Mouse (Mus musculus) monocyte, adult 2 months (primary cell): ENCODE measurements around the gene Gga1.

Experiments
- DNase-seq, 2 experiments: peaks; one replicate each; pipeline ENCODE4 v3.0.0; 2022; ENCODE audit warnings: low spot score in 2 of 2, low read depth in 1 of 2

The Gga1 gene

DNA sequence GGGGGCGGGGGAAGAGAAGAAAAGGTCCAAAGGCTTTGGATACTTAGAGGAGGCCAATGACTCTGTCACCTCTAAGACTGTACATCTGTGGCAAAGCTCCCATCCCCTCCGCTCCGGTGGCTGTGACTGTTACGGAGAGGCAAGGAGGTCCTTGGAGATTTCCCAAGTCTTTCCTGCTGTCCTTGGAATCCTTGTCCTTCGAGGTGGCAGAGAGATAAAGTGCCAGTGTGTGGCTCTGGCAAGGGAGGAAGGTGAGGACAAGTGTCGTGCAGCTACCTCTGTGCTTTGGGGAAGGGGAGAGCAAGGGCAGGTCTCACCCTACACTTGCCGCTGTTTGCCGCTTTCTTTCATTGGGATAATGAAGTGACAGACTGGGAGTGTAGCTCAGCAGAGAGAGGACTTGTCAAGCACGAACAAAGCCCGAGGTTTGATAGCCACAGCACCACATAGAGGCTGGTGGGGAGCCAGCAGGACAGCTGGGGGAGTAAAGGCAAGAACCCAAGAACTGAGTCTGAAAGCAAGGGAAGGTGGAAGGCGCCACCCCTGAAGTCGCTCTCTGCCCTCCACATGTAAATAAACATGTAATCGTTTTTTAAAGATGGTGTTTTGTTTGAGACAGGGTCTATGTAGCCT lies 3.1 kb upstream of the Gga1 start:
- DNase-seq, result no peak

GRCm38 (mm10) chr15:78874989-78875388 lies 2.0 kb upstream of the Gga1 start:
- DNase-seq, result no peak

GRCm38 (mm10) chr15:78875537-78875936 lies 1.5 kb upstream of the Gga1 start:
- no peak for DNase-seq

GRCm38 (mm10) chr15:78876258-78876696 lies 713 bp upstream of the Gga1 start:
- no peak for DNase-seq

GRCm38 (mm10) chr15:78877810-78878390 lies 910 bp downstream of the Gga1 start:
- no peak for DNase-seq

GRCm38 (mm10) chr15:78878792-78879516 lies 2.0 kb downstream of the Gga1 start:
- DNase-seq, result peak in 1 of 2 experiments; percentile 66

GRCm38 (mm10) chr15:78880432-78880831 lies 3.4 kb downstream of the Gga1 start:
- no peak for DNase-seq

GRCm38 (mm10) chr15:78881828-78882227 lies 4.8 kb downstream of the Gga1 start:
- DNase-seq, result no peak

DNA sequence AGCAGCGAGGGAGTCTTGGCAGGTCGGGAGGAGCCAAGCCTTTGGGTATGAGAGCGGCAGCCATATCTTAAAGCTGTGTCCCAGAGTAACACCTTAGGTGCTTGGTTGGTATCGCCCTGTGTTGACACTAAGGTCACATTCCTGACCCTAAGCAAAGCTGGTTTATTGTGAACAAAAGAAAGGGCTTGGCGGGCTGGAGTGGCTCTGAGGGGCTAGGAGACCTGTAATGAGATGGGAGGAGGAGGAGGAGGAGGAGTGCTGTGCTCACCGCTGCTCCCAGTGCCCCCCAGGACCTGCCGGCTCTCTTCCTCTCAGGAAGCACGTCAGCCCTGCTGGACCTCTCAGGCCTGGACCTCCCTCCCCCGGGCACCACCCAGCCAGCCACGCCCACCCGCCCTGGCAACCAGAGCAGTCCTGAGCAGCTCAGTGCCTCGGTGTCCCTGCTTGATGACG lies 12.4 kb downstream of the Gga1 start:
- no peak for DNase-seq

DNA sequence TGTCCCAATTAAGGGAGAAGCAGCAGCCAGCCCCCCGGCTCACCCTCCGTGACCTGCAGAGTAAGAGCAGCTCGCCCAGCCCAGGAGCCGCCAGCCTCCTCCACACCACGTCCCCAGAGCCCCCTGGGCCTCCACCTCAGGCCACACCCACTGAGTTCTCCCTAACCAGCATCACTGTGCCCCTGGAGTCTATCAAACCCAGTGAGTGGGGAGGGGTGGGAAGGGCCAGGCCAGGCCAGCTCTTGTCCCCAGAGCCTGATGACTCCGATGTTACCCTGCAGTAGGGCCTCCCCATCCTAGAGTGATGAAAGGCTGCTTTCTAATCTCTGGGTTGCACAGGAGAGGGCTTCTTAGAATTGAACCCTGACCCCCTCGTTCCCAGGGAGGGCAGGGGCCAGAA lies 15.4 kb downstream of the Gga1 start:
- no peak for DNase-seq

DNA sequence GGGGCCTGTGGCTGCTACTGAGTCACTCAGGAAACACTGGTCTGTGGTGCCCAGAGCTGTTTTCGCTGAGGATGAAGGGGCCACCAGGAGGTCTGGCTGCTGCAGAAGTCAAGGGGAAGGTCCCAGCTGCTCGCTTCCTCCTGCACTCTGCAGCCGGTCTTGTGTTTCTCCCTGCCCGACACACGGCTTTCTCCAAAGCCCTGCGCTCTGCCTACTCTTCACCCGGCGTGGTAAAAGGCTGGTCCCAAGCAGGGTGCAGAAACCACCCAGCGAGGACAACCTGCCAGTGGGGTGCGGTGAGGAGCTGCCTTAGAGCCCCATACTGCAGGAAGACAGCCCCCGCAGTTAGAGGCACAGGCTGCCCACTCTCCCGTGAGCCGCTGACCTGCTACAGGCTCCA lies 17.7 kb downstream of the Gga1 start:
- peak in 1 of 2 experiments; percentile 27 for DNase-seq

GRCm38 (mm10) chr15:78895741-78896140 lies 18.8 kb downstream of the Gga1 start:
- DNase-seq, result peak in 1 of 2 experiments; percentile 49

- peak in 1 of 2 experiments; percentile 35 for DNase-seq
Observed at GRCm38 (mm10) chr15:78896149-78896548, 19.2 kb downstream of the Gga1 start.

DNA sequence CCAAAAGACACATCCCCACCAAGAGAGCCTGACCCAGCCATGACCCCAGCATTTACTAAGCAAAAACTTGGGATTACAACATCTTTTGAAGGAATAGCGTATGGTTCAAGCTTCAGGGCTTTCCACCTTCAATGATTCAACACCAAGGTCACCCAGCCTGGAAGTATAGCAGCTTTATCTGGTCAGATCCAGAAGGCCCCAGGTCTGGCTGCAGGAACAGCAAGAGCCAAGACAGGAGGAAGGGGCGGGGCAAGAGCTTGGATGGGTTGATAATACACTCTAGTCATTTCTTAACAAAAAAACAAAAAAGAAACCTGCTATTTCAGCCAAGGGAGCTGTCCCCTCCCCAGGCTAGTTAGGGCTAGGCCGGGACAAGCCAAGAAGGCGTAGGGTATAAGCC lies 20.5 kb downstream of the Gga1 start:
- DNase-seq, result no peak

DNA sequence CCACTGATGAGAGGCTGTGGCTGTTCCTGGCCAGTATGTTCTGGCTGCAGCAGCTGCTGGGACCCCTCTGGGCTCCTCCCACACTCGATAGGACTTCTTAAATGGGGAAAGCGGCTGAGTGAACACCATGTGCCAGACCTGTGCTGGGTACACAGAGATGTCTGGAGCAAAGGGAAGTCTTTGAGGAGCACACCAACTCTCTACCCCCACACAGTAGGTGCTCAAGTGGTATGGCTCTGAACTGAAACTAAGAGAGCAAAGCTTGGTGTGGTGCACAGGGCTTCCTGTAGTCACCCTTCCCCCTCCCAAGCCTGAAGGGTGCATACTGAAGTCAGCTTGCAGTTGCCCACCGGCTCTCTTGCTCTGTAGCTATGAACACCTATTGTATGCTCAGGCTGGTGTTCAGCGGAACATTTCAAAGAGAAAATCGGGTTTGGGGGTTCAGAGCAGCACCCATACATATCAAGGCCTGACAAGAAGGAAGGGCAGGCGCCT lies 21.6 kb downstream of the Gga1 start:
- no peak for DNase-seq

GRCm38 (mm10) chr15:78899409-78899739 lies 22.4 kb downstream of the Gga1 start, which contains the start of gene Gm49510:
Gene Gm49510, plus strand, starts transcription at chr15:78899667.
- DNase-seq, result no peak

- no peak for DNase-seq
Observed at GRCm38 (mm10) chr15:78899740-78900584, 23.0 kb downstream of the Gga1 start, which contains the start of gene Sh3bp1. Gene Sh3bp1, plus strand, starts transcription at chr15:78899768.

DNA sequence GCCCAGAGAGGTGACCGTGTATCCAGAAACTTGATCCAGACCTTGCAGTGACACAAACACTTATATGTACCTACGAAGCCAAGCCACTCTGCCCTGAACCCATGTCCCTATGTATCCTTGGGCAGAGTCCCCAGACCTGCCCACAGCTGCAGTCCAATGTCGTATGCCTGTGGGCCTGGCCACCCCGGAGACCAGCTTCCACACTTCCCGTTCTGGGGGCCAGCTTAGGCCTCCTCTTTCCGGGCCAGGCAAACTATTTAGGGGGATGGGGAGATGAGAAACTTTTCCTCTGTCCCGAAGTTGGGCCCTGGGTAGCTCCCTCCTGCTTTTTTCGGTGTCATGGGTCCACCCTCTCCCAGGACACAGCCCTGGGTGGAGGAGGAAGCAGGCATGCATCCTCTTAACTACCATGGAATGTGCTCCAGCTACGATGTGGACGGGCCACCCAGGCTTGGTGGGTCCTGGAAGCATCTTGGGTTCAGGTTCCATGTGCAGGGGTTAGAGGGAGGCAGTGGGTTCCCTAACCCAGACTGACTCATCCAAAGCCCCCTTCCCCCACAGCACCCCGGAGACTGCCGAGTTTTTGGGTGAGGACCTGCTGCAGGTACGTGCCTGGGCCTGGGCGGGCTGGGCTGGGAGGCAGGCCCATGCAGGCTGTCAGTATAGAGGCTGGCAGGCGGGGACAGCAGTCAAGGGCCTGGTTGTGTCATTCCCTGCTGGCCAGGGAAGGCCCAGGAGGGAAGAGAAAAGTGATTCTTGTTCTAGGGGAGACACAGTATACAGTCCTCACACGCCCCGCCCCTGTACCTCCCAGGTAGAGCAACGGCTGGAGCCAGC lies 23.8 kb downstream of the Gga1 start:
- peak in 1 of 2 experiments; percentile 30 for DNase-seq

GRCm38 (mm10) chr15:78901422-78901789 lies 24.4 kb downstream of the Gga1 start:
- no peak for DNase-seq

DNA sequence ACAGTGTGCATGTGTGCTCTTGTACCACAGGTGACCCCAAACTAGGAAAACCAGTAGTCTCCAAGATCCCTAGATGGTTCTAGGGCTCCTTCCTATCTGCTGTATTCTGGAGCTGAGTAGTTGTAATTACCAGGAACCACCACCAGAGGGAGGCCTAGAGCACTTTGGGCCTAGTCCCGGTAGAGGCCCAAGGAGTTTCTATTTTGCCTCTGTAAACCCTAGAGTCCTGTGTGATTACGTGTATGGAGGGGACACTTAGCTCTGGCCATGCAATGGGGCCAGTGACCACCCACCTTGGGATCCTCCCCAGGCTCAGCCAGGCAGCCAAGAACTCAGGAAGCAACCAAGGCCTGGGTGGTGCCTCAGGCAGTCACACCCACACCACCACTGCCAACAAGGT lies 26.3 kb downstream of the Gga1 start:
- DNase-seq, result peak in 1 of 2 experiments; percentile 73
